Mouse (Mus musculus) myocyte (in vitro differentiated cells): ENCODE results near the gene Gadd45b.

Source experiments
- CEBPB ChIP-seq: IDR thresholded peaks from 2 replicates; pipeline ENCODE4 v1.6.1; 2011; ENCODE audit warnings: mild to moderate bottlenecking, moderate library complexity; ENCODE audit not compliant: poor library complexity, insufficient read depth, severe bottlenecking
- E2F4 ChIP-seq: IDR thresholded peaks from one replicate; pipeline ENCODE4 v1.6.1; 2011; ENCODE audit warnings: mild to moderate bottlenecking, control low read depth, moderate library complexity; ENCODE audit not compliant: insufficient read depth
- MAX ChIP-seq: IDR thresholded peaks from one replicate; pipeline ENCODE4 v1.6.1; 2011; ENCODE audit warnings: low read depth, mild to moderate bottlenecking, control low read depth
- MYOD1 ChIP-seq, 3 experiments: IDR thresholded peaks; one replicate each; pipeline ENCODE4 v1.6.1; 2011; ENCODE audit warnings: control low read depth in 2 of 3, low read depth in 2 of 3, mild to moderate bottlenecking in 2 of 3, moderate library complexity in 1 of 3; ENCODE audit not compliant: insufficient read length in 2 of 3, control insufficient read depth in 1 of 3
- MYOG ChIP-seq, 3 experiments: IDR thresholded peaks; one replicate each; pipeline ENCODE4 v1.6.1; 2011; ENCODE audit warnings: control low read depth in 2 of 3, low read depth in 2 of 3, mild to moderate bottlenecking in 2 of 3; ENCODE audit not compliant: insufficient read length in 2 of 3, control insufficient read depth in 1 of 3, insufficient read depth in 1 of 3
- POLR2A ChIP-seq: IDR thresholded peaks from one replicate; pipeline ENCODE4 v1.6.1; 2011; ENCODE audit warnings: low read depth, mild to moderate bottlenecking, control low read depth, moderate library complexity; ENCODE audit not compliant: insufficient read length
- POLR2AphosphoS2 ChIP-seq: IDR thresholded peaks from one replicate; pipeline ENCODE4 v1.6.1; 2011; ENCODE audit warnings: low read depth, control low read depth; ENCODE audit not compliant: insufficient read length
- REST ChIP-seq: IDR thresholded peaks from one replicate; pipeline ENCODE4 v1.6.1; 2011; ENCODE audit warnings: mild to moderate bottlenecking, control low read depth, moderate library complexity; ENCODE audit not compliant: insufficient read depth, insufficient read length
- SRF ChIP-seq: IDR thresholded peaks from one replicate; pipeline ENCODE4 v1.6.1; 2011; ENCODE audit warnings: low read depth; ENCODE audit not compliant: control insufficient read depth, insufficient read length
- TCF12 ChIP-seq: IDR thresholded peaks from one replicate; pipeline ENCODE4 v1.6.1; 2011; ENCODE audit warnings: mild to moderate bottlenecking, control low read depth; ENCODE audit not compliant: poor library complexity, insufficient read depth, severe bottlenecking
- TCF3 ChIP-seq: IDR thresholded peaks from one replicate; pipeline ENCODE4 v1.6.1; 2011; ENCODE audit warnings: low read depth, control low read depth; ENCODE audit not compliant: insufficient read length
- USF1 ChIP-seq: IDR thresholded peaks from one replicate; pipeline ENCODE4 v1.6.1; 2011; ENCODE audit warnings: low read depth, mild to moderate bottlenecking, control low read depth, moderate library complexity

DNA sequence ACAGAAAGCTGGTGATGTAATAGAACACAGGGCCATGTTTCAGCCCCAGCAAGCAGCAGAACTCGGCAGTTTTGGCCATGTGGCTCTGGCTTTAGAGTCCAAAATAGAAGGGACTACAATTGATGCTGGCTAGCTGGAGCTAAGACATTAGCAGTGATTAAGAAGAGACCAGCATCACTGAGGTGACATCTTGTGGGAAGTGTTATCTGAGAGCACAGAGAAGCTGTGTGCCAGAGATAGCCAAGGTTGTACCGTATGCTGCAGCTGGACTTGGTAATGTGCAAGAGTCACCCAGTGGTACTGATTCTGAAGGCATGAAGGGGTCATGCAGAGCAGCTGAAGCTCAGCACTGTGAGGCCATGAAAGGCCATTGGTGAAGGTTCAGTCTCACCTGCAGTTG lies 14.6 kb upstream of the Gadd45b start:
- TF ChIP-seq TCF12 (no peak), POLR2AphosphoS2 (no peak), POLR2A (no peak), MYOD1 (IDR thresholded peaks at IDR 0.05; ENCODE audit: control insufficient read depth in 1 of 3, insufficient read length in 2 of 3, low read depth in 2 of 3) (no peak), REST (no peak), CEBPB (no peak), USF1 (no peak), MAX (no peak), E2F4 (no peak), TCF3 (no peak), MYOG (IDR thresholded peaks at IDR 0.05; ENCODE audit: control insufficient read depth in 1 of 3, insufficient read depth in 1 of 3, insufficient read length in 2 of 3, low read depth in 2 of 3) (no peak), SRF (no peak)
